Mouse (Mus musculus): ENCODE measurements around the gene Gys1.
A peak's percentile ranks its signal among the peaks of the same experiment; 100 is the strongest.
"Not testable (repeated sequence)": the region's sequence is repeated elsewhere in the genome, so short reads cannot be mapped to it uniquely, and the experiment has no call there.

Gene Gys1

GRCm38 (mm10) chr7:45434203-45435015 is at the start of gene Gys1:
Gene Gys1 (plus strand): TSS chr7:45434844.
- peak; percentile 100 for DNase-seq

GRCm38 (mm10) chr7:45386077-45386476 is 48.6 kb upstream of the Gys1 start:
- DNase-seq, result no peak

GRCm38 (mm10) chr7:45395129-45395541 is 39.5 kb upstream of the Gys1 start:
- DNase-seq, result no peak

GRCm38 (mm10) chr7:45395578-45396336 is 38.9 kb upstream of the Gys1 start, which contains the start of gene Snrnp70:
Gene Snrnp70 (minus strand): TSS chr7:45395742.
- peak; percentile 100 for DNase-seq

- DNase-seq, result not testable (repeated sequence)
Measured at GRCm38 (mm10) chr7:45396337-45396775, 38.3 kb upstream of the Gys1 start.

- DNase-seq, result no peak
Measured at GRCm38 (mm10) chr7:45396787-45397186, 37.9 kb upstream of the Gys1 start.

- DNase-seq, result no peak
Measured at GRCm38 (mm10) chr7:45401521-45402085, 33.0 kb upstream of the Gys1 start.

GRCm38 (mm10) chr7:45403532-45404261 is 30.9 kb upstream of the Gys1 start:
- DNase-seq, result peak; percentile 51

- DNase-seq, result peak; percentile 65
Measured at GRCm38 (mm10) chr7:45405091-45406075, 29.3 kb upstream of the Gys1 start, which contains the start of gene Kcna7. Gene Kcna7 (plus strand): TSS chr7:45405653.

- no peak for DNase-seq
Measured at GRCm38 (mm10) chr7:45406157-45407156, 28.2 kb upstream of the Gys1 start.

GRCm38 (mm10) chr7:45407836-45408235 is 26.8 kb upstream of the Gys1 start:
- DNase-seq, result no peak

GRCm38 (mm10) chr7:45408351-45408750 is 26.3 kb upstream of the Gys1 start:
- no peak for DNase-seq

GRCm38 (mm10) chr7:45408949-45409348 is 25.7 kb upstream of the Gys1 start:
- no peak for DNase-seq

GRCm38 (mm10) chr7:45409497-45410163 is 25.0 kb upstream of the Gys1 start:
- no peak for DNase-seq

GRCm38 (mm10) chr7:45412421-45412820 is 22.2 kb upstream of the Gys1 start:
- no peak for DNase-seq

- DNase-seq, result no peak
Measured at GRCm38 (mm10) chr7:45413113-45413863, 21.4 kb upstream of the Gys1 start, which contains the start of gene Ntf5. Gene Ntf5 (plus strand): TSS chr7:45413695.

- no peak for DNase-seq
Measured at GRCm38 (mm10) chr7:45413864-45414739, 20.5 kb upstream of the Gys1 start.
